Mouse (Mus musculus) liver, postnatal 0 days (tissue): ENCODE measurements around the gene Traf1. TPM values are rescaled to one million over a fixed set of nuclear protein-coding genes. Genes with fewer than 3 reads are reported as not detected.

Experiments
- ATAC-seq: fragments of 200-750 bp; cut with Nextera tagmentation; 2 replicates; pipeline ENCODE4 v1.8.0; 2017; ENCODE audit warnings: mild to moderate bottlenecking, moderate library complexity
- DNase-seq: peaks from one replicate; pipeline ENCODE4 v3.0.0-alpha.2; 2016
- H3K27ac ChIP-seq: fragments of 300-500 bp; sonication (generic); 2 replicates; pipeline ENCODE4 v1.5.1; 2014; ENCODE audit warnings: antibody characterized with exemption, moderate library complexity, mild to moderate bottlenecking, low read depth
- H3K27me3 ChIP-seq: fragments of 300-500 bp; sonication (generic); 2 replicates; pipeline ENCODE4 v1.6.1; 2014; ENCODE audit warnings: low read length, control low read depth, mixed read lengths; ENCODE audit not compliant: insufficient read depth
- H3K36me3 ChIP-seq: fragments of 300-500 bp; sonication (generic); replicated peaks from 2 replicates; pipeline ENCODE4 v1.6.1; 2014; ENCODE audit warnings: mild to moderate bottlenecking, control low read depth, low read length, moderate library complexity, mixed read lengths; ENCODE audit not compliant: insufficient read depth
- H3K4me1 ChIP-seq: fragments of 300-500 bp; sonication (generic); 2 replicates; pipeline ENCODE4 v1.6.1; 2014; ENCODE audit warnings: antibody characterized with exemption, mild to moderate bottlenecking, control low read depth; ENCODE audit not compliant: insufficient read depth
- H3K4me2 ChIP-seq: fragments of 300-500 bp; sonication (generic); 2 replicates; pipeline ENCODE4 v1.6.1; 2014; ENCODE audit warnings: low read depth, mild to moderate bottlenecking, low read length, moderate library complexity, mixed read lengths
- H3K4me3 ChIP-seq: fragments of 300-500 bp; sonication (generic); 2 replicates; pipeline ENCODE4 v1.5.1; 2014; ENCODE audit warnings: low read depth, low read length
- H3K9ac ChIP-seq: fragments of 300-500 bp; sonication (generic); replicated peaks from 2 replicates; pipeline ENCODE4 v1.6.1; 2014; ENCODE audit warnings: mild to moderate bottlenecking, moderate library complexity
- H3K9me3 ChIP-seq: fragments of 300-500 bp; sonication (generic); 2 replicates; pipeline ENCODE4 v1.6.1; 2016; ENCODE audit warnings: mild to moderate bottlenecking, control low read depth, low read length, mixed read lengths
- CTCF ChIP-seq: sonication (generic); IDR thresholded peaks from 2 replicates; pipeline ENCODE4 v1.5.1; 2016; ENCODE audit warnings: antibody characterized with exemption, low read depth
- EP300 ChIP-seq: IDR thresholded peaks from 2 replicates; pipeline ENCODE4 v1.6.1; 2016; ENCODE audit warnings: antibody characterized with exemption, low read depth, mild to moderate bottlenecking
- WGBS: fragments of 180-500 bp; shearing (Covaris S2); extraction: QIAGEN DNeasy Blood & Tissue Kit; methylation state at CpG from one replicate; pipeline ENCODE4 v1.1.7; 2014; ENCODE audit not compliant: insufficient replicate concordance; 5-methylcytosine and 5-hydroxymethylcytosine counted together
- polyA plus RNA-seq: library from polyadenylated mRNA; unstranded; fragments of >200 nt; fragmentation: Nextera tagmentation; extraction: Ambion mirVana; gene quantifications from 2 replicates; pipeline ENCODE4 v1.2.1, GENCODE M21; 2015

Traf1 gene
- polyA plus RNA-seq: 0.34 and 0.43 TPM in 2 replicates

DNA sequence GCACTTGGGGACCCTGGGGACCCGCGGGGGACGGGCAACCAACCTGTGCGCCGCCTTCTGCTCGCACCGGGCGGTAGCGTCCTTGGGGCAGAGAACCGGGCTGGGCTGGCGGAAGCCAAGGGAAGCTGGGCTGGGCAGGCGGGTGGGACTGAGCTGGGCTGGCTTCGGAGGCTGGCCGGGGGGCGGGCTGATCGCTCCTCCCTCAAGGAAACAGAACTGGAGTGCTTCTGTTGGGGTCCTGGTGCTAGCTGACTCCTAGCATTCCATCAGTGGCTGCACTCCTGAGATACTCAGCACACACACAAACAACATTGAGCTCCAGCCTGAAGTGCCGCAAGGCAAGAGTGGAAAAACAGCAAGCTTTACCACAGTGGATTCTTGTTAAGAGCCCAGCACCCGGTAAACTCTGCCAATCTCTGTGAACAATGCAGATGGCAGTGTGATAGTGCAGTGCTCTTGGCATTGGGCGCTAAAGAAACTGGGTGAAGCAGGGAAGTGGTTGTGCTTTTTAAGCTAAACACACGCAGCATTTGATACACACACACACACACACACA lies at the start of gene Traf1:
TSS of gene Traf1 (minus strand) at position 292 of the 556 bp plus-strand sequence.
- ATAC-seq: no peak
- Histone ChIP-seq H3K27me3 (no peaks in the 10 kb centered on the region), H3K9ac (peak within 1 kb of the TSS; percentile 47; the same call in 1 of the 2 replicates), H3K27ac (no peak within 1 kb of the TSS), H3K4me1 (peaks cover 12% of the 10 kb centered on the region; the same call in 1 of the 2 replicates), H3K4me2 (peak within 1 kb of the TSS; percentile 61), H3K4me3 (no peak within 1 kb of the TSS), H3K9me3 (no peaks in the 10 kb centered on the region), H3K36me3 (no peaks in the 10 kb centered on the region)
- TF ChIP-seq CTCF (no peak), EP300 (no peak)
- DNase-seq: peak; percentile 38
- 7% methylated on average over 19 of the region's 20 CpGs for WGBS

DNA sequence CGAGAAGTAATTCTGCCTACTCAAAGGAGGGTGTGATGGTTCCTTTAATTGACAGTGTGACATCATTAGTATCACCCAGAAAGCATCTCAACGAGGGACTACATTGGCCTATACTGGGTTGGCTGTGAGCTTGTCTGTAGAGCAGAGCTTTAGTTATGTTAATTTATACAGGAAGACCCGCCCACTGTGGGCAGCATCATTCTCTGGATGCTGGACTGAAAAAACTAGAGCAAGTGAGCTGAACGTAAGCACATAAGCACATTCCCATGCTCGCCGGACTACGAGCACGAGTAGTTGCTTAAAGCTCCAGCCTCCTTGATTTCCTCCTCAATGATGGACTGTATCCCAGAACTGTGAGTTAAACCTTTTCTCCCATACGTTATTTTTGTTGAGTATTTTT lies 37.4 kb upstream of the Traf1 start:
- no peak overlapping the region for H3K27ac ChIP-seq
- H3K27me3 ChIP-seq: no peaks in the 10 kb centered on the region
- H3K36me3 ChIP-seq: 0 out of 2 replicates have a peak, but pooled peaks cover 6% of the 10 kb centered on the region
- TF ChIP-seq CTCF (no peak), EP300 (no peak)
- 76% methylated on average over 9 of the region's 9 CpGs for WGBS
- no peaks in the 10 kb centered on the region for H3K4me1 ChIP-seq
- no peak overlapping the region for H3K4me2 ChIP-seq
- DNase-seq (no peak), ATAC-seq (no peak)
- no peak overlapping the region for H3K9ac ChIP-seq
- no peak overlapping the region for H3K4me3 ChIP-seq
- no peaks in the 10 kb centered on the region for H3K9me3 ChIP-seq

DNA sequence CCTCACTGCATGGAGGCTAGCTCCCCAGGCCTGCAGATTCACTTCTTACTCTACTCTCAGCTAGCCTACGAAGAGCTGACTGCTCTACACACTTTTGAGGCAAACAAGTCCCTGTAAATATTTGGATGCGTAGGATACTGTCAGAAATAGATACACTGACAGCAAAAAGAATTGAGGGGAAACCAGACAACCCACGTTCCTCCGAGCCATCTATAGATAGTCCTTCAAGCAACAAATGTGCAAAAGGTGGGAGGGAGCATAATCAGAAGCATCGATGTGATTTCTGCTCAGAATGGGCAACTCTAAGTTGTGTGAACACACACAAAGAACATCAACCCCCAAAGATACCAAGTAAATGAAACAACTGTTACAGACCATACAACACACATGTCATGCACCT lies 34.9 kb upstream of the Traf1 start:
- no peak for ATAC-seq
- Histone ChIP-seq H3K9me3 (no peaks in the 10 kb centered on the region), H3K36me3 (0 out of 2 replicates have a peak, but pooled peaks cover 6% of the 10 kb centered on the region), H3K9ac (no peak overlapping the region), H3K27me3 (no peaks in the 10 kb centered on the region), H3K27ac (no peak overlapping the region), H3K4me1 (no peaks in the 10 kb centered on the region), H3K4me2 (no peak overlapping the region), H3K4me3 (no peak overlapping the region)
- no peak for DNase-seq
- TF ChIP-seq EP300 (no peak), CTCF (no peak)
- WGBS: 72% methylated on average over 5 of the region's 5 CpGs

DNA sequence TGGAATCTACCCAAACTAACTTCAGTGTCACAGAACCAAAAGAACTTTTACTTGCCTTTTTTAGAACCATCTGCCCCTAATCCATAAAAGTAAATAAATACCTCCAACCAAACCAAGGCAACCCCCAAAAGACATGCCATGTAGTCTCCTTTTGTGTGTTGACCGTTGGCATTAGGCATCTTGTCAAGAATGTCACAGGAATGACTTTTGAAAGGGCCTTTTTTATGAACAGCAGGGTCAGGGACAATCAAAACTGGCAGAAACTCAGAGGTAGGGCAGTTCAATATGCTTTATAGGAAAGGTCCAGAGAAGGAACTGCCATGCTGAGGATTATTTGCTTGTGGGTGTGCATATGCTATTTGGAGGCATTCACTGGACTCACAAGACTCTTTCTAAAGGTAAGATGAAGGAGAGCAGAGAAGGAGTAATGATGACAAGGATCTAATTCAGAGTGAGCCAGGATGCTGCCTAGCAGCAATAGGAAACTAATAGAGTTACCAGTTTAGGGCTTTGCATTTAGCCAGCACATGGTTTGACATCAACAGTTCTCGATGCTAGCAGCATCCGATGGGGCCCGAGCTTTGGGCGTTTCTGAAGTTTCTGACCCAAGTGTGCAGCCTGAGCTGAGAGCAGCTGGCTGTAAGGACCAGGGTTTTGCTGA lies 32.3 kb upstream of the Traf1 start:
- ATAC-seq: no peak
- no peak overlapping the region for H3K4me3 ChIP-seq
- 73% methylated on average over 5 of the region's 5 CpGs for WGBS
- H3K27ac ChIP-seq: no peak overlapping the region
- H3K4me2 ChIP-seq: no peak overlapping the region
- no peaks in the 10 kb centered on the region for H3K27me3 ChIP-seq
- no peaks in the 10 kb centered on the region for H3K4me1 ChIP-seq
- TF ChIP-seq EP300 (no peak), CTCF (no peak)
- peaks cover 5% of the 10 kb centered on the region; the same call in 1 of the 2 replicates for H3K36me3 ChIP-seq
- DNase-seq: no peak
- no peaks in the 10 kb centered on the region for H3K9me3 ChIP-seq
- no peak overlapping the region for H3K9ac ChIP-seq

DNA sequence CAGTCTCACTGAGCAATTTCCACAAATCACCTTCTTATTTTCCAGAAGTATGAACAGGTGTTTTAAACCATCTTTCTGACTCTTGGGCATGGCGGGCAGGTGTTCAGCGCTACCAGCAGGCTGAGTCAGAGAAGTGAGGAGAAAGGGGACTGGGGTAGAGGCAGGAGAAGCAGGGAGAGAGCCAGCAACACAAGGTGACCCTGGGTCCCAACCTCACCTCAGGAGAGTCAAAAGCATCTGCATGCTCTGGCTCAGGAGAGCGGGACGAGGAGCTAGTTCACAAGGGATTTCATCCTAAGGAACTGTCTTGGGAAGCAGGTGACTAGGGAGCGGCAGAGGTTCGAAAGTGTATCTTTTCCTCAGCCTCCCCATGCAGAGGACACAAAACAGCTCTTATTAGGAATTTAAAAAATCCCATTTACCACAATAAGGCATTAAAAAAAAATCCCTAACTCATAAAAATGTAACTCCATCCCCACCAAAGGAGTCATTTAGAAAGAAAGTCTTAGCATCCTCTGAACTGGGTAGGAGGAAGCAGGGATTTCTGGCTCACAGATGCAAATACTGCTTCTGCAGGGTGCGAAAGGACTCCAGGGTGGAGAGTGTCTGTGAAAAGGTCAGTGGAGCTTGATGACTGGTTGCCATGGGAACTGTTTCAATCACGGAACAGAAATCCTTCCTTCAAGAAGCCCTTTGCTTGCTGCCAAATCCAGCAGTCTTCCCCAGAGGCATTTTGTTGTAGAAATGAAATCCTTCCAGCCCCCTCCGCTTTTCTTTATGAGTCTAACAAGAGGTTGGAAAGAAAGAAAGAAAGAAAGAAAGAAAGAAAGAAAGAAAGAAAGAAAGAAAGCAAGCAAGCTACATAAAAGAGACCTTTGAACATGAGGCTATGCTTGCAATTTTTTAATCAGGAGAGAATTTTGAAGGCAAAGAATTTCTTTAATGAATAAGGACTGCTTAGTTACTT lies 31.4 kb upstream of the Traf1 start:
- no peak for DNase-seq
- Histone ChIP-seq H3K4me1 (no peaks in the 10 kb centered on the region), H3K36me3 (peaks cover 8% of the 10 kb centered on the region; the same call in 1 of the 2 replicates), H3K27me3 (no peaks in the 10 kb centered on the region), H3K9me3 (no peaks in the 10 kb centered on the region), H3K27ac (no peak overlapping the region), H3K4me2 (no peak overlapping the region), H3K4me3 (no peak overlapping the region), H3K9ac (no peak overlapping the region)
- no peak for ATAC-seq
- no peak for TF ChIP-seq EP300
- TF ChIP-seq CTCF: no peak
- 43% methylated on average over 9 of the region's 9 CpGs for WGBS

DNA sequence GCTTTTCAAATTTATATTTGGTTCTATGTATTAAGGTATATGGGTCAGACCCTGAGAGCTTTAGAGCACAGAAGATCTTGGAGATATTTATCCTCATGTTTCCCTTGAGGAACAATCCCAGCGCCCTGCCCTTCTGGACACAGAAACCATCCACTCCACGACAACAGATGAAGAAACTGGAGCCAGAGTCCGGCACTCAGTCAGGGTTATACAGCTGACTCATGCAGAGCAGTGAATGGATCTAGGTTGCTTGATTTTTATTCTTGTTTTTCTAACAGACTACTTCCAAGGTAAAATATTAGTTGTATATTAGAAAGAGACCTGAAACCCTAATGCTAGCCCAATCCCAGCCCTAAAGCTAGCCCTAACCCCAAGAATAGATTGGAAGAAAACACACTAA lies 30.4 kb upstream of the Traf1 start:
- Histone ChIP-seq H3K27me3 (no peaks in the 10 kb centered on the region), H3K4me1 (no peaks in the 10 kb centered on the region), H3K4me3 (no peak overlapping the region), H3K9me3 (no peaks in the 10 kb centered on the region), H3K27ac (no peak overlapping the region), H3K4me2 (no peak overlapping the region), H3K36me3 (peaks cover 6% of the 10 kb centered on the region; the same call in 1 of the 2 replicates), H3K9ac (no peak overlapping the region)
- no peak for ATAC-seq
- TF ChIP-seq CTCF (no peak), EP300 (no peak)
- 68% methylated on average over 3 of the region's 3 CpGs for WGBS
- DNase-seq: no peak
